Mouse (Mus musculus) adrenal gland, postnatal 4 days (tissue): ENCODE data around the gene 2310034G01Rik. TPM values are rescaled to one million over a fixed set of nuclear protein-coding genes. Genes with fewer than 3 reads are reported as not detected.

Experiments
- DNase-seq, 2 experiments: peaks; one replicate each; pipeline ENCODE4 v3.0.0; 2021 to 2022; ENCODE audit warnings: low spot score in 2 of 2, mixed read lengths in 2 of 2
- long read RNA-seq, 2 experiments: library from polyadenylated mRNA; stranded (forward); transcript quantifications; one replicate each; pipeline ENCODE4 v2.0.0; 2021
- total RNA-seq, 2 experiments: library from RNA; stranded (reverse); gene quantifications; 2 replicates each; pipeline ENCODE4 v1.2.3; 2021

Gene 2310034G01Rik
- total RNA-seq, result 1 to 10 TPM in 1 of 2 experiments, under 1 TPM in 1; 0.73 to 1.6 TPM
- long read RNA-seq, experiment 1, partial matches to known transcripts, result 2 of 2 reads
- long read RNA-seq, experiment 1, other reads (novel, unspliced or antisense), result 0 of 2 reads
- long read RNA-seq, experiment 2, partial matches to known transcripts, result 0 of 1 reads
- long read RNA-seq, experiment 2, other reads (novel, unspliced or antisense), result 1 of 1 reads

GRCm38 (mm10) chr19:46350168-46350932, at the start of gene 2310034G01Rik:
2310034G01Rik (minus strand) TSS chr19:46350302.
- DNase-seq, result no peak

GRCm38 (mm10) chr19:46399886-46400285, 49.8 kb upstream of the 2310034G01Rik start:
- no peak for DNase-seq

GRCm38 (mm10) chr19:46399372-46399771, 49.3 kb upstream of the 2310034G01Rik start:
- no peak for DNase-seq

GRCm38 (mm10) chr19:46398401-46398800, 48.3 kb upstream of the 2310034G01Rik start:
- DNase-seq, result no peak

- DNase-seq, result no peak
These were observed 47.4 kb upstream of the 2310034G01Rik start for GRCm38 (mm10) chr19:46397436-46398001.

- DNase-seq, result peak; percentile 91 to 96
These were observed 46.8 kb upstream of the 2310034G01Rik start, which contains the start of gene Sufu for GRCm38 (mm10) chr19:46396686-46397435. Sufu (plus strand) TSS chr19:46396896.

- DNase-seq, result no peak
These were observed 46.0 kb upstream of the 2310034G01Rik start for GRCm38 (mm10) chr19:46396109-46396508.

GRCm38 (mm10) chr19:46395109-46396009, 45.3 kb upstream of the 2310034G01Rik start, which contains the start of gene Actr1a:
Actr1a (minus strand) TSS chr19:46395748.
- peak; percentile 79 to 95 for DNase-seq

GRCm38 (mm10) chr19:46394712-46395108, 44.6 kb upstream of the 2310034G01Rik start:
- no peak for DNase-seq

GRCm38 (mm10) chr19:46392018-46392417, 41.9 kb upstream of the 2310034G01Rik start:
- DNase-seq, result no peak

GRCm38 (mm10) chr19:46389872-46390271, 39.8 kb upstream of the 2310034G01Rik start:
- no peak for DNase-seq

GRCm38 (mm10) chr19:46382275-46382674, 32.2 kb upstream of the 2310034G01Rik start:
- DNase-seq, result no peak

GRCm38 (mm10) chr19:46375891-46376290, 25.8 kb upstream of the 2310034G01Rik start:
- DNase-seq, result no peak

GRCm38 (mm10) chr19:46375489-46375888, 25.4 kb upstream of the 2310034G01Rik start:
- no peak for DNase-seq

GRCm38 (mm10) chr19:46374477-46375088, 24.5 kb upstream of the 2310034G01Rik start:
- DNase-seq, result no peak

GRCm38 (mm10) chr19:46369204-46369603, 19.1 kb upstream of the 2310034G01Rik start:
- DNase-seq, result no peak

- no peak for DNase-seq
These were observed 17.9 kb upstream of the 2310034G01Rik start for GRCm38 (mm10) chr19:46367798-46368590.

- DNase-seq, result no peak
These were observed 13.3 kb upstream of the 2310034G01Rik start for GRCm38 (mm10) chr19:46363294-46364009.
